Mouse (Mus musculus): ENCODE measurements around the gene St6galnac3. TPM values are rescaled to one million over a fixed set of nuclear protein-coding genes. Genes with fewer than 3 reads are reported as not detected.
A peak's percentile ranks its signal among the peaks of the same experiment; 100 is the strongest.

The St6galnac3 gene
- polyA plus RNA-seq, 1 experiment from 2014 or later, result 10.5 TPM

DNA sequence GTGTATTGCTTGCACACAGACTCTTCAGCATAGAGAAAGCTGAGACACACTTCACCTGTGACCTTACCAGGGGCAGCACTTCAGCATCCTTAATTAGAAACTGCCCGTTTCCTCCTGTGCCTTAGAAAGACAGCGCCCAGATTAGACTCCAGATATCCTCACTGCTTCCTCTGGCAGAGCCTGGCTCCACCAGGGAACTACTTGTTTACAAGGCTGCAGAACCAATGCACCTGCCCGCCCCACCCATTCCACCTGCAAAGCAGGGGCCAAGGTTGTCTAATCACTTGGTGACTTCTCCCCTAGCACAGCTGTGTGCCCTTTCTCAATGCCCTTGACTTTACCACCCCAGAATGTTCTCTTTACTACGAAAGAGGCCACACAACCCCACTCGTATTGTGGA lies 239.8 kb downstream of the St6galnac3 start:
- WGBS (ENCODE audit: insufficient replicate concordance), result 68% methylated on average over 5 of the region's 5 CpGs
- ATAC-seq (ENCODE audit: low read depth), result no peak
- Histone ChIP-seq H3K27ac (ENCODE audit: low read length) (no peak overlapping the region), H3K4me2 (ENCODE audit: low read depth, low read length) (no peak overlapping the region), H3K9ac (ENCODE audit: low read depth, low read length) (no peak overlapping the region), H3K36me3 (ENCODE audit: control insufficient read depth, insufficient read depth) (no peaks in the 10 kb centered on the region), H3K27me3 (ENCODE audit: control insufficient read depth, insufficient read depth, low read depth, low read length) (no peaks in the 10 kb centered on the region), H3K9me3 (replicated peaks; ENCODE audit: control insufficient read depth, low read length) (no peaks in the 10 kb centered on the region), H3K4me3 (ENCODE audit: low read depth, low read length) (no peak overlapping the region), H3K4me1 (ENCODE audit: control insufficient read depth, low read depth, low read length) (no peaks in the 10 kb centered on the region; the same call in none of the 2 replicates)

DNA sequence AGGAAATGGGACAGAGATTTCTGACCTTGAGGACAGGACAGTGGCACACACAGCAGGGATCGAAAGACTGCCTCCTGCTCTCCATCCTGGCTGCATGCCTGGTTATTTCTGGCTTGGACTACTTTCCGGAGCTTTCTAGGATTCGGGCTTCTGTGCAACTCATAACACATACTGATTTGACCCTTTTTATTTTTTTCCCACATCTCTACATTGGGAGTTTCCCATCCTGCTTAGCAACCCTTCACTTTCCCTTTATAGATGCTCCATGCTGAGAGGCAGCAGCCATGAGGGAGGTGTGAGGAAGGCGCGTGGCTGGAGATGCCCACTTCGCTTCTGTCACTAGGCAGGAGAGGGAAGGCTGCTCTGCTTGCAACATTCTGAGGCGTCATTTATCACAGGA lies 240.3 kb downstream of the St6galnac3 start:
- Histone ChIP-seq H3K4me2 (ENCODE audit: low read depth, low read length) (no peak overlapping the region), H3K27ac (ENCODE audit: low read length) (no peak overlapping the region), H3K9me3 (replicated peaks; ENCODE audit: control insufficient read depth, low read length) (no peaks in the 10 kb centered on the region), H3K36me3 (ENCODE audit: control insufficient read depth, insufficient read depth) (no peaks in the 10 kb centered on the region), H3K4me1 (ENCODE audit: control insufficient read depth, low read depth, low read length) (no peaks in the 10 kb centered on the region; the same call in none of the 2 replicates), H3K9ac (ENCODE audit: low read depth, low read length) (no peak overlapping the region), H3K4me3 (ENCODE audit: low read depth, low read length) (no peak overlapping the region), H3K27me3 (ENCODE audit: control insufficient read depth, insufficient read depth, low read depth, low read length) (no peaks in the 10 kb centered on the region)
- WGBS (ENCODE audit: insufficient replicate concordance), result 76% methylated on average over 7 of the region's 7 CpGs
- no peak for ATAC-seq (ENCODE audit: low read depth)

DNA sequence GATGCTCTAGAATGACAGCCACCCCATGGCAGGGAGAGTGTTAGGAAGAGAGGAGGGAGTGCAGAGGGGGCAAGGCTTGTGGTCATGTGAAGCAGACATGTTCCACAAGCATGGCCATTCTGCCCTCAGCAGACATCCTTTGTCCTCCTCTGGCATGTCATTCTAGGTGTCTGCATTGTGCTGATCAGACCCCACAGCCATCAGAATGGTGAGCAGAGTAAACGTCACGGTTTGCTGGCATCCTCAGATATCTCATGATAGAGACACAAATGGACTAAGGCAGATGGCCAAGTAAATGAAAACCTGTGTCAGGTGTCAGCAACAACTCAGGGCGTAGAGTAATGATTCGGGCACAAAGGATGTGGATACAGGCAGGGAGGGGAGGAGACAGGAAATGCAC lies 241.3 kb downstream of the St6galnac3 start:
- Histone ChIP-seq H3K9me3 (replicated peaks; ENCODE audit: control insufficient read depth, low read length) (no peaks in the 10 kb centered on the region), H3K36me3 (ENCODE audit: control insufficient read depth, insufficient read depth) (no peaks in the 10 kb centered on the region), H3K27ac (ENCODE audit: low read length) (no peak overlapping the region), H3K4me1 (ENCODE audit: control insufficient read depth, low read depth, low read length) (no peaks in the 10 kb centered on the region; the same call in none of the 2 replicates), H3K4me2 (ENCODE audit: low read depth, low read length) (no peak overlapping the region), H3K9ac (ENCODE audit: low read depth, low read length) (no peak overlapping the region), H3K4me3 (ENCODE audit: low read depth, low read length) (no peak overlapping the region), H3K27me3 (ENCODE audit: control insufficient read depth, insufficient read depth, low read depth, low read length) (no peaks in the 10 kb centered on the region)
- WGBS (ENCODE audit: insufficient replicate concordance), result 65% methylated on average over 4 of the region's 4 CpGs
- no peak for ATAC-seq (ENCODE audit: low read depth)

DNA sequence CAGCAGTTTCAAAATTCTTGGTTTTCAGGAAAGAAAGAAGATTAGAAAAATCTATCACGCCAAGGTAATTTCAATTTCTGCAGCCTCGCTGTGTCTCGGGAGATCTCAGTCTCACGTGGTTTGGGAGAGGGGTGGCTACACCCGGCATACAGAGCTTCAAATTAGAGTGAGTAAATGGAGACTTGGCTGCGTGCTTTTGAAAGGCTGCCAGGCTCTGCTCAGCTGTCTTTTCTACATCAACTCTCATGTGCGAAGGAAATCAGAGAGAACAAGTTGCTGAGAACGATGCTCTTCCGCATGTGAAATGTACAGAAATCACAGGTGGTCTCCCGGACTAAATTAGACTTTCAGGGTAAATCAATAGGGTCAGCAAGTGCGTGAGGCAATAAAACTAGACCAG lies 242.9 kb downstream of the St6galnac3 start:
- no peaks in the 10 kb centered on the region for H3K36me3 ChIP-seq (ENCODE audit: control insufficient read depth, insufficient read depth)
- ATAC-seq (ENCODE audit: low read depth), result no peak

DNA sequence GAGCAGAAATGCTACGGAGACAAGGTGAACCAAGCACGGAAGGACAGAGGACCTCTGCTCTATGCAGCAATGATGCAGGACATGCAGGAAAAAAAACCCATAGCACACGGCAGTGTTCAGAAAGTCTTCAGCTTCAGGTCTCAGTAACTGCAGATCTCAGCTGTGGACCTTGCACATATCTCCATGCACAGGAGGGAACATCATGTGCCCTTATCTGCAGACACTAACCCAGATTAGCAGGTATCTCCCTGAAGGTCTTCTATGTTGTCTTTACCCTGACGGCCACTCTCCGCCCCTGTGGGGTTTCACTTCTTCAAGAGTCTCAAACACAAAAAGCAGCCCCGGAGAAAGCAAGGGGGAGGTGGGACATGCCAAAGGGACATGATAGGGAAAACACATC lies 244.0 kb downstream of the St6galnac3 start:
- Histone ChIP-seq H3K27me3 (ENCODE audit: control insufficient read depth, insufficient read depth, low read depth, low read length) (no peaks in the 10 kb centered on the region), H3K4me2 (ENCODE audit: low read depth, low read length) (no peak overlapping the region), H3K27ac (ENCODE audit: low read length) (no peak overlapping the region), H3K4me1 (ENCODE audit: control insufficient read depth, low read depth, low read length) (no peaks in the 10 kb centered on the region; the same call in none of the 2 replicates), H3K36me3 (ENCODE audit: control insufficient read depth, insufficient read depth) (no peaks in the 10 kb centered on the region), H3K4me3 (ENCODE audit: low read depth, low read length) (no peak overlapping the region), H3K9ac (ENCODE audit: low read depth, low read length) (no peak overlapping the region), H3K9me3 (replicated peaks; ENCODE audit: control insufficient read depth, low read length) (no peaks in the 10 kb centered on the region)
- peak; percentile 66 for ATAC-seq (ENCODE audit: low read depth)
- 47% methylated on average over 6 of the region's 6 CpGs for WGBS (ENCODE audit: insufficient replicate concordance)

More for the DNA sequence above, 242.9 kb downstream of the St6galnac3 start:
- Histone ChIP-seq H3K9me3 (replicated peaks; ENCODE audit: control insufficient read depth, low read length) (no peaks in the 10 kb centered on the region), H3K9ac (ENCODE audit: low read depth, low read length) (no peak overlapping the region), H3K27ac (ENCODE audit: low read length) (no peak overlapping the region), H3K27me3 (ENCODE audit: control insufficient read depth, insufficient read depth, low read depth, low read length) (no peaks in the 10 kb centered on the region), H3K4me3 (ENCODE audit: low read depth, low read length) (no peak overlapping the region), H3K4me2 (ENCODE audit: low read depth, low read length) (no peak overlapping the region), H3K4me1 (ENCODE audit: control insufficient read depth, low read depth, low read length) (no peaks in the 10 kb centered on the region; the same call in none of the 2 replicates)
- 85% methylated on average over 11 of the region's 11 CpGs for WGBS (ENCODE audit: insufficient replicate concordance)

DNA sequence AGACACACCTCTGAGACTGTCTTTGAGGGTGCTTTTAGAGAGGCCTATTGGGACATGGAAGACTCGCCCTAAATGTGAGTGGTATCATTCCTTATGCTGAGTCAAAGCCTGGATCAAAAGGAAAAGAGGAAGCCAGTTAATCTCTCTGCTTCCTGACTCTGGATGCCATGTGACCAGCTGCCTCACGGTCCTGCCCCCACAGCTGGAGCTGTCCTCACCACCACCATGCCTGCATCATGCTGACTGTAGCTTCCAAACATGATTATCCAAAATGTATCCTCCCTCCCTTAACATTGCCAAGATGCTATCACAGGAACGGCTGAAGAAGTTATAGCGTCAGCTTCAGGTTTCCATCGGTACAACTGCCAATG lies 244.4 kb downstream of the St6galnac3 start:
- Histone ChIP-seq H3K4me2 (ENCODE audit: low read depth, low read length) (no peak overlapping the region), H3K4me1 (ENCODE audit: control insufficient read depth, low read depth, low read length) (no peaks in the 10 kb centered on the region; the same call in none of the 2 replicates), H3K27ac (ENCODE audit: low read length) (no peak overlapping the region), H3K36me3 (ENCODE audit: control insufficient read depth, insufficient read depth) (no peaks in the 10 kb centered on the region), H3K4me3 (ENCODE audit: low read depth, low read length) (no peak overlapping the region), H3K9me3 (replicated peaks; ENCODE audit: control insufficient read depth, low read length) (no peaks in the 10 kb centered on the region), H3K9ac (ENCODE audit: low read depth, low read length) (no peak overlapping the region), H3K27me3 (ENCODE audit: control insufficient read depth, insufficient read depth, low read depth, low read length) (no peaks in the 10 kb centered on the region)
- WGBS (ENCODE audit: insufficient replicate concordance), result 51% methylated on average over 5 of the region's 5 CpGs
- 0 out of 2 replicates have a peak, but pooled peaks have one; percentile 27 for ATAC-seq (ENCODE audit: low read depth)

DNA sequence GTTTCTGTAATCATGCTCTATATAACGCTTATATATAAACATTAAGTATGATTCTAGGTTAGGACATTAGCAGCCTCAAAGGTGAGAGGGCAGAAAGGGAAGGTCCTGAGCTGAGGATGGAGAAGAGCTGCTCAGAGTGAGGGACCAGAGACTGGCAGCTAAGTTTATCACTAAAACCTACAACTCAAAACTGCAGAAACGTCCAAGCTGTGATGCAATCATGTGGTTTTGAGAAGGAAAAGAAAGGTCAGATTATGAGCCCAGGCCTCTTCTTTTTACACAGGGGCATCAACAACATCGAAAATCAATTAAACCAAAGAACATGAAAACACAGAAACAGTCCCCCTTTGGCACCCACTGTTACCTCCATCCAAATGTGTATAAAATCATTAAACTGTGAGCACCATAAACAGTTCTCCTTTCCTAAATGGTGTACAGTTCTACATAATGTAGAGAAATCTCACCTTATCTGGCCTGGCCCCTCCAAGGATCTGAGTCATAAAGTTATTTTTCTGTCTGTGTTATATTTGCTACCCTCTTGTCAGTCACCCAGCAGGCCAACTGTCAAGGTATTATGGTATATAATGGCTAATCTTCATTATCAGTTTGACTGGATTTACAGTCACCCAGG lies 244.9 kb downstream of the St6galnac3 start:
- Histone ChIP-seq H3K9me3 (replicated peaks; ENCODE audit: control insufficient read depth, low read length) (no peaks in the 10 kb centered on the region), H3K4me2 (ENCODE audit: low read depth, low read length) (no peak overlapping the region), H3K4me3 (ENCODE audit: low read depth, low read length) (no peak overlapping the region), H3K4me1 (ENCODE audit: control insufficient read depth, low read depth, low read length) (no peaks in the 10 kb centered on the region; the same call in none of the 2 replicates), H3K27ac (ENCODE audit: low read length) (no peak overlapping the region), H3K36me3 (ENCODE audit: control insufficient read depth, insufficient read depth) (no peaks in the 10 kb centered on the region), H3K27me3 (ENCODE audit: control insufficient read depth, insufficient read depth, low read depth, low read length) (no peaks in the 10 kb centered on the region), H3K9ac (ENCODE audit: low read depth, low read length) (no peak overlapping the region)
- WGBS (ENCODE audit: insufficient replicate concordance), result 38% methylated on average over 3 of the region's 3 CpGs
- no peak for ATAC-seq (ENCODE audit: low read depth)

DNA sequence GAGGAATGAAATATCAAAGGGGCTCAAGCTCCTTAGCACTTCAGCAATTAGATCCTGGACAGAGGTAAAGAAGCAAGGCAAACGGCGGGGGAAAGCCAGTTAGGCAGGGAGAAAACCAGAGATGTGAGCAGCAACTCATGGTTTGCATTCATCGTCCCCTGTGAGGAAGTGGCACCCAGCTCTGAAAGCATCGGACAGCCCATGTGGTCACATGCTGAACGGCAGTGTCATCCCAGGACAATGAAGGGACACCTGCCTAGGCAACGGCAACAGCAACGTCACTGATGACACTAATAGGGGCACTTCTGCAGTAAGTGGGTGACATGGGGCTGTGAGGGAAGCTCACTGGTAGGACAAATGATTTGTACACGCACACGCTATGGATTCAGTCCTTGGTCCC lies 249.1 kb downstream of the St6galnac3 start:
- no peak overlapping the region for H3K4me2 ChIP-seq (ENCODE audit: low read depth, low read length)
- no peak for ATAC-seq (ENCODE audit: low read depth)
- no peaks in the 10 kb centered on the region for H3K27me3 ChIP-seq (ENCODE audit: control insufficient read depth, insufficient read depth, low read depth, low read length)
- no peak overlapping the region for H3K4me3 ChIP-seq (ENCODE audit: low read depth, low read length)
- H3K36me3 ChIP-seq (ENCODE audit: control insufficient read depth, insufficient read depth), result no peaks in the 10 kb centered on the region
- 87% methylated on average over 9 of the region's 9 CpGs for WGBS (ENCODE audit: insufficient replicate concordance)
- no peaks in the 10 kb centered on the region; the same call in none of the 2 replicates for H3K4me1 ChIP-seq (ENCODE audit: control insufficient read depth, low read depth, low read length)
- no peak overlapping the region for H3K9ac ChIP-seq (ENCODE audit: low read depth, low read length)
- no peak overlapping the region for H3K27ac ChIP-seq (ENCODE audit: low read length)
- H3K9me3 ChIP-seq (replicated peaks; ENCODE audit: control insufficient read depth, low read length), result no peaks in the 10 kb centered on the region

DNA sequence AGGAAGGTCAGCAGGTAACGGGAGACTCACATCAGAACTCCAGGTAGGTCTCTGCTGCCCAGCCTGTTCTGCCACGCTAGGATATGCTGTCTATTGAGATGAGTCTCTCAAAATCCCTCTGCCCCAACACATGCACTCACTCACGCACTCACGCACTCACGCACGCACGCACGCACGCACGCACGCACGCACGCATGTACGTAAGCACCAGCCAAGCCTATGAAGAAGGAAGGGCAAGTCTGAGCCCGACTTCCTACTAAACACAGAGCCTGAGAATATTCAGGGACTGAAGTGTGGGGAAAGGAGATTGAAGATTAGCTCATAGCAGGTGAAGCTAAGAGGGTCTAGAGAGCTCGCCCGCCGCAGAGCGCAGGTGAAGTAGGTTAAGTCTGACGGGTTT lies 249.5 kb downstream of the St6galnac3 start:
- WGBS (ENCODE audit: insufficient replicate concordance), result 87% methylated on average over 20 of the region's 20 CpGs

More for the DNA sequence above, 249.5 kb downstream of the St6galnac3 start:
- H3K9me3 ChIP-seq (replicated peaks; ENCODE audit: control insufficient read depth, low read length), result no peaks in the 10 kb centered on the region
- no peaks in the 10 kb centered on the region for H3K27me3 ChIP-seq (ENCODE audit: control insufficient read depth, insufficient read depth, low read depth, low read length)
- H3K4me2 ChIP-seq (ENCODE audit: low read depth, low read length), result no peak overlapping the region
- H3K9ac ChIP-seq (ENCODE audit: low read depth, low read length), result no peak overlapping the region
- H3K27ac ChIP-seq (ENCODE audit: low read length), result no peak overlapping the region
- no peaks in the 10 kb centered on the region for H3K36me3 ChIP-seq (ENCODE audit: control insufficient read depth, insufficient read depth)
- no peak for ATAC-seq (ENCODE audit: low read depth)
- no peak overlapping the region for H3K4me3 ChIP-seq (ENCODE audit: low read depth, low read length)
- H3K4me1 ChIP-seq (ENCODE audit: control insufficient read depth, low read depth, low read length), result no peaks in the 10 kb centered on the region; the same call in 1 of the 2 replicates
